Mouse (Mus musculus) lung, embryonic 15.5 days (tissue): ENCODE measurements around the gene Tmcc3. TPM values are rescaled to one million over a fixed set of nuclear protein-coding genes. Genes with fewer than 3 reads are reported as not detected.

Experiments
- ATAC-seq: fragments of 200-750 bp; cut with Nextera tagmentation; 2 replicates; pipeline ENCODE4 v1.8.0; 2017; ENCODE audit warnings: moderate number of reproducible peaks, borderline replicate concordance; ENCODE audit not compliant: low FRiP score, low TSS enrichment; ENCODE audit errors: extremely low read depth
- H3K27ac ChIP-seq: fragments of 300-500 bp; sonication (generic); 2 replicates; pipeline ENCODE4 v1.5.1; 2015; ENCODE audit warnings: moderate library complexity, mild to moderate bottlenecking, inconsistent platforms
- H3K27me3 ChIP-seq: fragments of 300-500 bp; sonication (generic); 2 replicates; pipeline ENCODE4 v1.6.1; 2015; ENCODE audit warnings: inconsistent platforms
- H3K36me3 ChIP-seq: fragments of 300-500 bp; sonication (generic); 2 replicates; pipeline ENCODE4 v1.6.1; 2015; ENCODE audit warnings: inconsistent platforms
- H3K4me1 ChIP-seq: fragments of 300-500 bp; sonication (generic); 2 replicates; pipeline ENCODE4 v1.6.1; 2015; ENCODE audit warnings: inconsistent platforms
- H3K4me2 ChIP-seq: fragments of 300-500 bp; sonication (generic); 2 replicates; pipeline ENCODE4 v1.6.1; 2015; ENCODE audit warnings: inconsistent platforms, mild to moderate bottlenecking, moderate library complexity
- H3K4me3 ChIP-seq: fragments of 300-500 bp; sonication (generic); 2 replicates; pipeline ENCODE4 v1.5.1; 2015; ENCODE audit warnings: mild to moderate bottlenecking, inconsistent platforms
- H3K9ac ChIP-seq: fragments of 300-500 bp; sonication (generic); 2 replicates; pipeline ENCODE4 v1.6.1; 2015; ENCODE audit warnings: inconsistent platforms
- H3K9me3 ChIP-seq: fragments of 300-500 bp; sonication (generic); 2 replicates; pipeline ENCODE4 v1.6.1; 2016; ENCODE audit warnings: inconsistent platforms
- WGBS: fragments of 180-500 bp; shearing (Covaris S2); methylation state at CpG from one replicate; pipeline ENCODE4 v1.1.7; 2015; 5-methylcytosine and 5-hydroxymethylcytosine counted together
- polyA plus RNA-seq: library from polyadenylated mRNA; unstranded; fragments of >200 nt; fragmentation: Nextera tagmentation; extraction: Ambion mirVana; gene quantifications from 2 replicates; pipeline ENCODE4 v1.2.1, GENCODE M21; 2015

Gene Tmcc3
- polyA plus RNA-seq, 1 experiment from 2014 or later: 7.3 TPM

- Histone ChIP-seq H3K4me1 (no peaks in the 10 kb centered on the region), H3K4me2 (no peak overlapping the region), H3K9me3 (no peaks in the 10 kb centered on the region), H3K27ac (no peak overlapping the region), H3K27me3 (no peaks in the 10 kb centered on the region), H3K36me3 (no peaks in the 10 kb centered on the region), H3K9ac (no peak overlapping the region), H3K4me3 (no peak overlapping the region)
- ATAC-seq: no peak
- 33% methylated on average over 7 of the region's 7 CpGs for WGBS
Measured at GRCm38 (mm10) chr10:94565410-94566221, 253.9 kb downstream of the Tmcc3 start.

GRCm38 (mm10) chr10:94566222-94566868, 254.6 kb downstream of the Tmcc3 start:
- no peak overlapping the region for H3K9ac ChIP-seq
- 56% methylated on average over 21 of the region's 21 CpGs for WGBS
- H3K36me3 ChIP-seq: no peaks in the 10 kb centered on the region
- no peaks in the 10 kb centered on the region for H3K9me3 ChIP-seq
- H3K27me3 ChIP-seq: no peaks in the 10 kb centered on the region
- H3K27ac ChIP-seq: no peak overlapping the region
- no peak for ATAC-seq
- H3K4me2 ChIP-seq: no peak overlapping the region
- no peaks in the 10 kb centered on the region for H3K4me1 ChIP-seq
- H3K4me3 ChIP-seq: no peak overlapping the region

- ATAC-seq: no peak
- no peaks in the 10 kb centered on the region for H3K4me1 ChIP-seq
- no peaks in the 10 kb centered on the region for H3K27me3 ChIP-seq
- H3K4me2 ChIP-seq: no peak overlapping the region
- H3K9me3 ChIP-seq: no peaks in the 10 kb centered on the region
- no peaks in the 10 kb centered on the region for H3K36me3 ChIP-seq
- 91% methylated on average over 6 of the region's 6 CpGs for WGBS
- no peak overlapping the region for H3K27ac ChIP-seq
- no peak overlapping the region for H3K9ac ChIP-seq
- no peak overlapping the region for H3K4me3 ChIP-seq
Measured at GRCm38 (mm10) chr10:94567251-94567650, 255.5 kb downstream of the Tmcc3 start.

DNA sequence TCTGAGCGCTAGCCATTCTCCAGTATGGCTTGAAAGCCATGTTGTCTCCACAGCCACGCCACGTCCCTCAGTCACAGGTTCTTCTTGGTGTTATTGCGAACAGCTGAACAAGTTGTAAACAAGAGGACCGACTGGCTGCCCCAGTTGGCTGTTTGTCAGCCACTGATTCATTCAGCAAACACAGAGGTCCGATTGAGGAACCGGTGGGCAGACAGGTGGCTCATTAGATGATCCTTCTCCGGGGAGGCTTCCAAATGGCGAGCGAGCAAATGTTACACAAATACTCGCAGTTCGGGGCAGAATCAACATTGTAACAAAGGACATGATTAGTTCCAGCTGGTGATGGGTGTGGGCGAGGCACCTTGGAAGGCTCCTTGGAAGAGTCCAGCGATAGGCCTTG, 256.2 kb downstream of the Tmcc3 start:
- ATAC-seq: no peak
- Histone ChIP-seq H3K27ac (no peak overlapping the region), H3K9me3 (no peaks in the 10 kb centered on the region), H3K4me3 (no peak overlapping the region), H3K4me2 (no peak overlapping the region), H3K27me3 (no peaks in the 10 kb centered on the region), H3K9ac (no peak overlapping the region), H3K4me1 (peaks cover 4% of the 10 kb centered on the region; the same call in 1 of the 2 replicates), H3K36me3 (no peaks in the 10 kb centered on the region)
- 64% methylated on average over 14 of the region's 14 CpGs for WGBS

GRCm38 (mm10) chr10:94568867-94569266, 257.1 kb downstream of the Tmcc3 start:
- Histone ChIP-seq H3K4me3 (no peak overlapping the region), H3K4me1 (peaks cover 6% of the 10 kb centered on the region; the same call in 1 of the 2 replicates), H3K27me3 (no peaks in the 10 kb centered on the region), H3K4me2 (no peak overlapping the region), H3K9ac (no peak overlapping the region), H3K36me3 (no peaks in the 10 kb centered on the region), H3K9me3 (no peaks in the 10 kb centered on the region), H3K27ac (no peak overlapping the region)
- no peak for ATAC-seq
- 82% methylated on average over 7 of the region's 7 CpGs for WGBS

GRCm38 (mm10) chr10:94569731-94570130, 258.0 kb downstream of the Tmcc3 start:
- H3K9me3 ChIP-seq: no peaks in the 10 kb centered on the region
- H3K27me3 ChIP-seq: no peaks in the 10 kb centered on the region
- H3K36me3 ChIP-seq: no peaks in the 10 kb centered on the region
- H3K4me1 ChIP-seq: peaks cover 8% of the 10 kb centered on the region
- H3K27ac ChIP-seq: no peak overlapping the region
- H3K4me2 ChIP-seq: no peak overlapping the region
- no peak for ATAC-seq
- 66% methylated on average over 7 of the region's 7 CpGs for WGBS
- H3K9ac ChIP-seq: no peak overlapping the region
- H3K4me3 ChIP-seq: no peak overlapping the region

- H3K4me1 ChIP-seq: peaks cover 24% of the 10 kb centered on the region
- no peaks in the 10 kb centered on the region for H3K36me3 ChIP-seq
- H3K9me3 ChIP-seq: no peaks in the 10 kb centered on the region
- H3K27me3 ChIP-seq: no peaks in the 10 kb centered on the region
- no peak overlapping the region for H3K9ac ChIP-seq
- H3K27ac ChIP-seq: no peak overlapping the region
- ATAC-seq: no peak
- H3K4me3 ChIP-seq: no peak overlapping the region
- WGBS: 85% methylated on average over 9 of the region's 9 CpGs
- H3K4me2 ChIP-seq: no peak overlapping the region
Measured at GRCm38 (mm10) chr10:94571927-94572620, 260.3 kb downstream of the Tmcc3 start.

- peaks cover 24% of the 10 kb centered on the region for H3K4me1 ChIP-seq
- ATAC-seq: no peak
- H3K27me3 ChIP-seq: no peaks in the 10 kb centered on the region
- 30% methylated on average over 12 of the region's 12 CpGs for WGBS
- H3K4me3 ChIP-seq: no peak overlapping the region
- no peaks in the 10 kb centered on the region for H3K36me3 ChIP-seq
- no peaks in the 10 kb centered on the region for H3K9me3 ChIP-seq
- H3K4me2 ChIP-seq: no peak overlapping the region
- H3K9ac ChIP-seq: no peak overlapping the region
- no peak overlapping the region for H3K27ac ChIP-seq
Measured at GRCm38 (mm10) chr10:94572772-94573171, 261.0 kb downstream of the Tmcc3 start.

GRCm38 (mm10) chr10:94574451-94575333, 262.9 kb downstream of the Tmcc3 start:
- H3K4me3 ChIP-seq: no peak overlapping the region
- peaks cover 24% of the 10 kb centered on the region for H3K4me1 ChIP-seq
- no peak overlapping the region for H3K4me2 ChIP-seq
- H3K9me3 ChIP-seq: no peaks in the 10 kb centered on the region
- no peak for ATAC-seq
- 50% methylated on average over 13 of the region's 13 CpGs for WGBS
- H3K27ac ChIP-seq: peak overlapping the region; percentile 33; the same call in 1 of the 2 replicates
- H3K36me3 ChIP-seq: no peaks in the 10 kb centered on the region
- no peak overlapping the region for H3K9ac ChIP-seq
- no peaks in the 10 kb centered on the region for H3K27me3 ChIP-seq

GRCm38 (mm10) chr10:94575958-94576357, 264.2 kb downstream of the Tmcc3 start:
- Histone ChIP-seq H3K27ac (no peak overlapping the region), H3K4me2 (no peak overlapping the region), H3K4me1 (peaks cover 24% of the 10 kb centered on the region), H3K9ac (no peak overlapping the region), H3K9me3 (no peaks in the 10 kb centered on the region), H3K4me3 (no peak overlapping the region), H3K36me3 (no peaks in the 10 kb centered on the region), H3K27me3 (no peaks in the 10 kb centered on the region)
- WGBS: 29% methylated on average over 8 of the region's 8 CpGs
- no peak for ATAC-seq

- Histone ChIP-seq H3K27me3 (no peaks in the 10 kb centered on the region), H3K4me3 (no peak overlapping the region), H3K9ac (no peak overlapping the region), H3K27ac (no peak overlapping the region), H3K4me2 (no peak overlapping the region), H3K4me1 (peaks cover 18% of the 10 kb centered on the region), H3K36me3 (no peaks in the 10 kb centered on the region), H3K9me3 (no peaks in the 10 kb centered on the region)
- ATAC-seq: no peak
- 85% methylated on average over 15 of the region's 15 CpGs for WGBS
Measured at GRCm38 (mm10) chr10:94578870-94579269, 267.1 kb downstream of the Tmcc3 start.
